Mouse (Mus musculus) myocyte (in vitro differentiated cells): ENCODE measurements around the gene Gmnn.

Experiments used
- CEBPB ChIP-seq: IDR thresholded peaks from 2 replicates; pipeline ENCODE4 v1.6.1; 2011; ENCODE audit warnings: mild to moderate bottlenecking, moderate library complexity; ENCODE audit not compliant: poor library complexity, insufficient read depth, severe bottlenecking
- E2F4 ChIP-seq: IDR thresholded peaks from one replicate; pipeline ENCODE4 v1.6.1; 2011; ENCODE audit warnings: mild to moderate bottlenecking, control low read depth, moderate library complexity; ENCODE audit not compliant: insufficient read depth
- MAX ChIP-seq: IDR thresholded peaks from one replicate; pipeline ENCODE4 v1.6.1; 2011; ENCODE audit warnings: low read depth, mild to moderate bottlenecking, control low read depth
- MYOD1 ChIP-seq, 3 experiments: IDR thresholded peaks; one replicate each; pipeline ENCODE4 v1.6.1; 2011; ENCODE audit warnings: control low read depth in 2 of 3, low read depth in 2 of 3, mild to moderate bottlenecking in 2 of 3, moderate library complexity in 1 of 3; ENCODE audit not compliant: insufficient read length in 2 of 3, control insufficient read depth in 1 of 3
- MYOG ChIP-seq, 3 experiments: IDR thresholded peaks; one replicate each; pipeline ENCODE4 v1.6.1; 2011; ENCODE audit warnings: control low read depth in 2 of 3, low read depth in 2 of 3, mild to moderate bottlenecking in 2 of 3; ENCODE audit not compliant: insufficient read length in 2 of 3, control insufficient read depth in 1 of 3, insufficient read depth in 1 of 3
- POLR2A ChIP-seq: IDR thresholded peaks from one replicate; pipeline ENCODE4 v1.6.1; 2011; ENCODE audit warnings: low read depth, mild to moderate bottlenecking, control low read depth, moderate library complexity; ENCODE audit not compliant: insufficient read length
- SRF ChIP-seq: IDR thresholded peaks from one replicate; pipeline ENCODE4 v1.6.1; 2011; ENCODE audit warnings: low read depth; ENCODE audit not compliant: control insufficient read depth, insufficient read length
- USF1 ChIP-seq: IDR thresholded peaks from one replicate; pipeline ENCODE4 v1.6.1; 2011; ENCODE audit warnings: low read depth, mild to moderate bottlenecking, control low read depth, moderate library complexity

DNA sequence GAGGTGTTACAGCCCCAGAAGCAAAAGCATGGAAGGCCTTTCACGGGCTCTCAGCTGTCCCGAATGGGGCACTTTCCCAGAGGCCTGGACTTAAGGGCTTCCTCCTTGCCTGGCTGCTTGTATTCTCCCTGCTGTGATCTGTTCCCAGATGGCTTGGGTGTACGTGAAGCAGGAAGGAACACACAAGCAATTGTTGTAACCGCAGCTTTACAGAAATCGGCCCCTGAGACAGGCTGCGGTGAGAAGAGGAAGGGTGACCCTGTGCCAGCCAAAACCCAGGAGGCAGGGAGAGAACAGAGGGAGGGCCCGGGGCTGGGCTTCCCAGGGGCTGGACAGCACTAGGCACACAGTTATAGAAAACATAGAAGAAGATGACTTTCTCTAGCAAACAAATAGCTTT lies 50.8 kb downstream of the Gmnn start:
- TF ChIP-seq USF1, result no peak
- TF ChIP-seq MYOD1 (IDR thresholded peaks at IDR 0.05; ENCODE audit: control insufficient read depth in 1 of 3, insufficient read length in 2 of 3, low read depth in 2 of 3), result no peak
- no peak for TF ChIP-seq POLR2A
- TF ChIP-seq MAX, result no peak
- TF ChIP-seq CEBPB, result no peak
- TF ChIP-seq E2F4, result no peak
- no peak for TF ChIP-seq MYOG (IDR thresholded peaks at IDR 0.05; ENCODE audit: control insufficient read depth in 1 of 3, insufficient read depth in 1 of 3, insufficient read length in 2 of 3, low read depth in 2 of 3)
- TF ChIP-seq SRF, result no peak
